Mouse (Mus musculus) left cerebral cortex, adult 11 months (tissue): ENCODE results near the gene 4930519P11Rik.

Source experiments
- DNase-seq: peaks from one replicate; pipeline ENCODE4 v3.0.0; 2022; ENCODE audit warnings: low spot score

Gene 4930519P11Rik

DNA sequence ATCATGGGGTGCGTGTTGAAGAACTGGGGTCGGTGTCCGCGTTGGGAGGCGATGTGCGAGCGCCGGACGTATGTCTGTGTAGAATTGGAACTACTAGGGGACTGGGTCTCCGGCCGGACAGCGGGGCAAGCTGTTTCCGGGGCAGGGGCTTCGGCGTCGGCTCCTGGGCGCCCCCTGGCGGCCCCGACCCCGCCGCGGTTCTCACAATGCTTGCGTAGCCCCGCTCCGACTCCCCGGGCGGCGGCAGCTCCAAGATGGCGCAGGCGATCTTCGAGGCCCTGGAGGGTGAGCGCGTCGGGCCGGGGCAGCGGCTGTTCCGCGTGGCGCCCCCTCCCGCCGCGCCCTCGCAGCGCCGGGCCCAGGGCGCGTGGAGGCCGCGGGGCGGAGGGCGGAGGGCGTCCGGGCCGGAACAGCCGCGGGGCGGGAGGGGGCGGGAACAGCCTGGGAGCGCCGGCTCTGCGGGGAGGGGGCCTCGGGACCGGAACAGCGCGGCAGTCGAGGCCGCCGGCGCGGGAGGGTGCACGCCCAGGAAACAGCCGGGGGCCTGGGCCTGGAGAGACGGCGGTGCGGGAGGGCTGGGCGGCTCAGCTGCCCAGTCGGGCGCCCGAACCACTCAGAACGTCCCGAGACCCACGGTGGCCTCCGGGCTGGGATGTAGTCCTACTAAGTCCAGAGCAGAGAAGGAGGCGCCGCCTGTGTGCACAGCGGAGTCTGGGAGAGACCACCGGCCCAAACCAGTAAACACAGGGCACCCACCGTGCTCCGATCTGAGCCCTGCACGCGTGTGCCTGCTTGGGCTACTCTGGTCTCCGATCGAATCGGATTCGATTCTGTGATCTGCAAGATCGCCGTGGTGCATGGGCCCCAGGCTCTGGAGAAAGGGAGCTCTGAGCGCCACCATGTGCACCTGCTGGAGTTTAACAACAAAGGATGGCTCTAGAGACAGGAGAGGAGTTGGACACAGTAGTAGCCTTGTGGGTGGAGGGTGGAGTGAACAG, at the start of gene 4930519P11Rik, which contains the start of gene Zfp341:
Gene 4930519P11Rik (minus strand): TSS at position 320 of the 998 bp plus-strand sequence.
Gene Zfp341 (plus strand): TSS at position 180 of the 998 bp plus-strand sequence.
- peak; percentile 81 for DNase-seq

DNA sequence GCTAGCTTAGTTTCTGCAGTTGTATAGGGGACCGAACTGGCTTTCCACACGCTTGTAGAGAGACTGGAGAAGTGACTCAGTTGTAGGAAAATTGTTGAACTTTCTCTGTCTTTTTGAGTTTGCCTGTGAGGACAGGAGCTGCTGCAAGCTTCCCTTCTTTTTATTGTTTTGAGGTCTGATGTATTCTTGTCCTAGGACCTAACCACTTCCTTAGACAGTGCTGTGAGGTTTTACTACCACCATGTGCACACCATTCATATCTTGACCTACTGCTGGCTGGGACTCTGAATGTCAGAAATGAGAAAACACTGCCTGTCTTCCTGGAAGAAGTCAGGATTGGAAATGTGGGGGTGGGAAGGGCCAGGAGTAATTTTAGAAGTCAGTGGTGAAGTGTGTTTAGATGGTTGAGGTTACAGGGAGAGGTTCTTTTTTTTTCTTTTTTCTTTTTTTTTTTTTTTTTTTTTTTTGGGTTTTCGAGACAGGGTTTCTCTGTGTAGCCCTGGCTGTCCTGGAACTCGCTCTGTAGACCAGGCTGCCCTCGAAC, 46.4 kb upstream of the 4930519P11Rik start:
- no peak for DNase-seq

DNA sequence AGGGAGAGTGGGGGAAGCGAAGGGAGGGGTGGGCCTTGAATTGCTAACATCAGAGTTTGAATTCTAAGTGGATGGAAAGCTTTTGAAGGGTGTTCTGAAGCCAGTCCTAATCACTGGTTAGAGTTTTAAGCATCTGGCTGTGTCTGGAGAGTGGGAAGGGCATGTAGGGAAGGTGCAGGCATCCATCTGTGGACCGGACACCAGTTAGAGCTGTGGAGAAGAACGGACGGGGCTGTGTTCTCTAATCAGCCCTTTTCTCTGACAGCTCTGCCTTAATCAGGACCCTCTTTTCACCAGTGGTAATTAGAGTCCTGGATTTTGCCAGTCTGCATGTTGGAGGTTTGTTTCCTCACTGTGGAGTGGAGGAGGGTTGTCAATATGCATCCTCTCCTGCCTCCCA, 45.8 kb upstream of the 4930519P11Rik start:
- no peak for DNase-seq

DNA sequence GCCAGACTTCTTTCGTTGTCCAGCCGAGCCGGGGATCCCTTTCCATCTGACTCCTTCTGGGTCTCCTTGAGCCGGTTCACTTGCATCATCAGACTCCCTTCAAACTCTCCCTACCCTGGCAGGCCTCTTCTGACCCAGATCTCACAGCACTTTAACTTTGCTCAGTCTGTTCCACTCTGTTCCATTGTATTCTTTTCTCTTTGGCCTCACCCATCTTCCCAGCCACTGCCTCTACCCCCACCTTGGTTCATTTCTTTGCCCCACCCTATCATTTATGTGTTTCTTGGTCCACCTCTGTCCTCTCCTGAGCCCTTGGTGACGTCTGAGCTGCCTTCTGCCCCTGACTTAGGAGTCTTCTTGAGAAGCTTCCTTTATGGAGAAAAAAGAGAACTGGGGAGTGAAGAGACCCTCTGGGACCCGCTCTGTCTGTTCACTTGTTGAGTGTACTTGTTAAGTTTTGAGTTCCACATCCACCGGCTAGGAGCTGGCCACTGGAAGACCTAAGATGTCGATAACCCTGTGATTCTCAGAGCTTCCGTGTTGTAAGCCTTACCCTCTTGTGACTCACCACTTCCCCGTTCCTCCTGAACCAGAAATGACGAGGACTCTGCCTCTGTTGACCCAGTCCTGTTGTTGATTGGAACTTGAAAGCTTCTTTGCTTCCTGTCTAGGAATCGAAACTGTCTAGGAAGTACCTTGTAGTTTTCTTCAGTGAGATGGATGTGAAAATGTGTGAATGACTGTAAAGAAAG, 44.4 kb upstream of the 4930519P11Rik start:
- no peak for DNase-seq

DNA sequence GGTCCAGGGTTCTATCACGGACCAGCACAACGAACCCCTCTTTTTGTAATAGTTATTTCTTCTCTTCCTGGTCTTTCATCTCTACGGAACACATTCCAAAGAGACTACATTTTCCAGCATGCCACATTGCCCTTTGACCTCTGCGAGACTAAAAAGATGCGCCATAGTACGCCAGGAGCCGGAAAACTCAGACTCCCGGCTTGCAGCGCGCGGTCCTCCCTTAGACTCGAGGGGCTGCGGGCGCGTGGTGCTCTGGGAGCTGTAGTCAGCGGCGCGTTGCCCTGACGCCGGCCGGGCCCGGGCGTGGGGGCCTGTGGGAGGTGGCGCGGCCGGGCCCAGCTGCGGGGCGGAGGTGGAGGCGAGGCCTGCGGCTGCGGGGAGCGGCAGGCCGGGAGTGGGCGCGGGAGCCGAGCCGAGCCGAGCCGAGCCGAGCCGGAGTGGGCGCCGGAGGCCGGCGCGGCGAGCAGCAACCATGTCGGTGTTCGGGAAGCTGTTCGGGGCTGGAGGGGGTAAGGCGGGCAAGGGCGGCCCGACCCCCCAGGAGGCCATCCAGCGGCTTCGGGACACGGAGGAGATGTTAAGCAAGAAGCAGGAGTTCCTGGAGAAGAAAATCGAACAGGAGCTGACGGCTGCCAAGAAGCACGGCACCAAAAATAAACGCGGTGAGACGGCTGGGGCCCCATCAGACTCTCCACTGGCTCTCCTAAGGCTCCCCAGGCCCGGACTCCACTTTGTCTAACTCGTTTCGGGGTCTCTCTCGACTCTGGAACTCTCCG, 43.7 kb upstream of the 4930519P11Rik start:
- peak; percentile 98 for DNase-seq

DNA sequence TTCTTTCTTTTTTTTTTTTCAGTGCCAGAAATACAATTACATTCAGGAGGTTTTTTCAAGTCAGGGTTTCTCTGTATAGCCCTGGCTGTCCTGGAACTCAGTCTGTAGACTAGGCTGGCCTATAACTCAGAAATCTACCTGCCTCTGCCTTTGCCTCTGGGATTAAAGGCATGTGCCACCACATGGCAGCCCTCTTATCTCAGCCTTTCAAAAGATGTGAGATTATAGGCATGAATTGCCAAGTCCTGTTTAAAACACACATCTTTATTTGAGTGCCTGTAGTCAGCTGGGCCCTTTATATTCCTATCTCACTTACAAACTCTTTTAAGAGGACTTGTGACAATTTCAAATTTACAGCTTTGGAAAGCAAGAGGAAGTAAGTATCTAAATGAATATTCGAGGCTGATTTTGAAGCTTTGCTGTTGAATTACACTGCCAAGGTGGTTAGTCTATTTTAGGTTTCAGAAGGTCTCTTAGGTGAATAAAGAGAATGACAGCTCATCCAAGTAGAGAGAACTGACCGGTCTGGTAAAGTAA, 42.7 kb upstream of the 4930519P11Rik start:
- no peak for DNase-seq

DNA sequence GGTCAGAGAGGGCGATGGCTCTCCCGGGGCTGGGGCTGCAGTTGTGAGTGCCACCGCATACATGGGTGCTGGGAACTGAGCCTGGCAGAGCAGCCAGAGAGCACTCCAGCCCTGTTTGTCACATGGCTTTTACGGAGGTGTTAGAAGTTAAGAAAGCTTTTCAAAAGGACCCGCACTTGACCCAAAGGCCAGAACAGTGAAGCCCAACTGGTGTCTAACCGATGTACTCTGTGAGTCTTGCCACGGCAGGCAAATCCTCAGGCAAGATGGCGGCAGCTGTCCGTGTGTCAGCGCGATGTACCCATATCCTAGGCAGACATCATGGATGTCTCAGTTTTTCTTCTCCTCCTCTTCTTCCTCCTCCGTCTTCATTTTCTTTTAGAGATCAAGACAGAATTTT, 41.7 kb upstream of the 4930519P11Rik start:
- no peak for DNase-seq

DNA sequence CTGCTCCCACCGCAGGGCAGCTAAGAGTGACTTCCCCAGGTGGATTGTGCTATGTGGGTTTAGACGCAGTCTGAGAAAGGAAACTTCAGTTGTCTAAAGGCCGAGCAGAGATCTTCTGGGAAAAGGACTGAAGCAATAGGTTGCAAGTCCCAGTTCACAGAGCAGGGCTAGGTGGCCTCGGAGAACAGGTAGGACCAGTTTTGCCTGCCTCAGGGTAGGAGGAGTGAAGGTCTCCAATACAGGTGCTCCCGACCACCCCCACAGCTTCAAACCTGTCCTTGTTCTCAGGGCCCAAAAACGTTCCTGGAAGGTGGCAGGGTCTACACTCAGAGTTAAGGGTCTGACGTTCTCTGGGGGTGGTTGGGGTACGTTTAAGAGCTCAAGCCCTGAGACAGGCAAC, 38.1 kb upstream of the 4930519P11Rik start, which contains the start of gene Chmp4b:
Gene Chmp4b (plus strand): TSS at position 343 of the 400 bp plus-strand sequence.
- no peak for DNase-seq

DNA sequence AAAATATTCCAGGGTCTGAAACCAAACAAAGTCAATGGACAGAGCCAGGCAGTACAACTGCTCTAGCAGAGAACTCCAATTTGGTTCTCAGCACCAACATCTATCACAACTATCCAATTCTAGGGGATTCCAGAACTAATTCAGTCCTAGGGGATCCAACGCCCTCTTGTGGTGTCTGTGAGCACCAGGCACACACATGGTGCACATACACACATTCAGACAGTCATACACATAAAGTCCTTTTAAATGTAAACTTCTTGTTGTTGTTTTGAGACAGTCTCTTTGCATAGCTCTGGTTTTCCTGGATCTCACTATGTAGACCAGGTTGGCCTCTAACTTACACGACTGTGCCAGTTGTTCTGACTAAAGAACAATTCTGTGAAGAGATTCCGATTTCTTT, 37.2 kb upstream of the 4930519P11Rik start:
- DNase-seq, result no peak

DNA sequence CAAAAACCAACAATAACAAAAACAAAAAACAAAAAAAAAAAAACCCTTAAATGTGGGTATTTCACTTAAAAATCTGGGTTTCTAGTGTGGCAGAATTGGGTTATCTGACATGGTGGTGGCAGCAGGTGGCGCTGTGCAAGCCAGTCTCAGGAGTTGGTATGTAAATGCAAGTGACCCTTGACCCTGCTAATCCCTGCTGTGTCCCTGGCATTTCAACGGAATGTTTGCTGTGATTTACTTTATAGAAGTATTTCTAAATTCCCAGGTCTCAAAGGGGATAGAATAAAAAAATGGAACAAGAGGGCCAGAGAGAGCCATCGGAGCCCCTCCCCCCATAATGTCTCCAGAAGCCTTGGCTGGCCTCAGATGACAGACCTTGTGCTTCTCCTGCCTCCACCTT, 34.8 kb upstream of the 4930519P11Rik start:
- no peak for DNase-seq

DNA sequence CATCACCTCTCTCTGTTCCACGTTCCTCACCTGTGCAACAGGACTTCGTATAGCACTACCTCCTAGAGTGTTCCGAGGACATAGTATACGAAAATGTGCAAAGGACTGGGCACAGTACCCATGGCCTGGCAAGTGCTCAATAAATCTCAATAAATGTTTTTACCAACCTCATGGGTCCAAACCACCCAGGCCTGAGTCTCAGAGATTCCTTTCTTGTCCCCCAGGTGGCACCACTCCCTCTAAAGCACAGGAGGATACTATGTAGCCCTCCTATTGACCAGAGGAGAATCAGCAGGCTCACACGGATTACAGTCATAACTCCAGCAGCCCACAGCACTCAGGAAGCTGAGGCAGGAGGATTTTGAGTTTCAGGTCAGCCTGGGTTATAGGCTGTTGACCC, 33.4 kb upstream of the 4930519P11Rik start:
- no peak for DNase-seq

DNA sequence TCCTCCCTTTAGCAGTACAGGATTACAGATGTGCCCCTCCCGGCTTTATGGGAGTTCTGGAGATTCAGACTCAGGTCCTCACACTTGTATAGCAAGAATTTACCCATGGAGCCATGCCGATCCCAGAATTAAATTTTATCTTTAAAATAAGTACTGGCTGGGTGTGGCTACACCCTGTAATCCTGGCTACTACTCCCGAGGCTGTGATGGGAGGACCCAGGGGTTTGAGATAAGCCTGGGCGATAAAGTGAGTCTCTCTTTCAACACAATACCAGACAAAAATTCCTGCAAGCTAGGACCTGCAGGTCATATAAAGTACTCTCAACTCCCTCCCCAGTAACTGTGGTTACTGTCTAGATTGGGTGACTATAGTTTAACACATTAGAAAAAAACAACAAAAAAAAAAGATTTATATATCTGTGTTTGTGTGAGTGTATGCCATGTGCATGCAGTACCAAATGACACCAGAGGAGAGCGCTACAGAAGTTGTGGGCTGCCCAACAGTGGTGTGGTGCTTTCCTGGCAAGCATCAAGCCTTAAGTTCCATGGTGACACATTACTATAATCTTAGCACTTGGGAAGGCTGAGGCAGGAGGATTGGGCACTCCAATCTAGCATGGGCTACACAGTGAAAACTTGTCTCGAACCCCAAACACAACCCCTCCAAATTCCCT, 29.6 kb upstream of the 4930519P11Rik start:
- no peak for DNase-seq

DNA sequence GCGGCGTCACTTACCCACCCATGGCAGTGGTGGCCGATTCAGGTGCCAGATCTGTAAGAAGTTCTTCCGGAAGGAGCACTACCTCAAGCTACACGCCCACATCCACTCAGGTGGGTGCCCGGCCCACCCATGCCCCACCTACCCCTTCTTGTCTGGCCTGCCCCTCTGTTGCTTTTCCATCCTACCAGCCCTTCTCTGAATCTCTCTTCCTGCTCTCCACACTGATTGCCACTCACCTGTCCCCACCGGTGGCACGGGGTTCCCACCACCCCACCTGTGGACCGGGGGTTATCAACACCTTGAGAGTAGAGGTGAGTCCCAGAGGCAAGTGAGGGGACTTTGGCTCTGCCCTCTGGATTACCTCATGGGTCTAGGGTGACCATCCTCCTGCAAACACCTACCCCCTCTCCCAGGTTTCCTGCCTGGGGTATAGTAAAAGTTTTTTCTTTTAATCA, 28.8 kb upstream of the 4930519P11Rik start:
- DNase-seq, result no peak

DNA sequence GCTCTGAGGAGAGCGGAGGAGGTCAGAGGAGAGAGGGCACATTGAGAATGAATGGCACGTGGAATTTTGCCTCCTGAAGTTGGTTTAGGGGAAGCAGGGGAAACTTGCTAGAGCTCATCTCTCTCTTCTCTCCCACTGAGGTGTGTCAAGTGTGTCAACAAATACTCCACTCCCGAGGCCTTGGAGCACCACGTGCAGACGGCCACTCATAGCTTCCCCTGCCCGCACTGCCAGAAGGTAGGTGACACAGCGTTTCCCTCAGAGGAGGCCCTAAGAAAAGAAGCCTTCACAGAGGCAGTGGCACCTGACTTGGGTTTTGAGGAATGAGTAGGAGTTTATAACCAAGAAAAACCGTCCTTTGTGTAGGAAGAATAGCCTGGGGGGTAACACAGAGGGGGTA, 27.9 kb upstream of the 4930519P11Rik start:
- DNase-seq, result no peak

DNA sequence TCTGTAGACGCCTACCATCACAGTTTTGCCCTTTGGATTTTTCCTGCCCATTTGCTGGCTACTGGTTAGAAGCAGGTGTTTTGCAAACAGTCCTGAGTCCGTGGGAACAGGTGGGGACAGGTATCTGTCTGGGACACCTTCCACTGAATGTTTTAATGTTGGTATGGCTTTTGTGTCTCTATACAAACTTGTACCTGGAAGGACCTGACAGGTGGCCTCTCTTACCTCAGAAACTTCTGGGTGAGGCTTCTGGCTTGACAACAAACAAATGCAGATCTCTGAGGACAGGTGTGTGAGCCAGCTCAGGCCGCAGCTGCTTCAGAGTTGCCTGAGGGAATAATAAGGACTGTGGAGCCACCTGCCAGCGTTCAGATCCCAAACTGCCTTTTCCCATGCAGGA, 25.9 kb upstream of the 4930519P11Rik start:
- DNase-seq, result no peak

DNA sequence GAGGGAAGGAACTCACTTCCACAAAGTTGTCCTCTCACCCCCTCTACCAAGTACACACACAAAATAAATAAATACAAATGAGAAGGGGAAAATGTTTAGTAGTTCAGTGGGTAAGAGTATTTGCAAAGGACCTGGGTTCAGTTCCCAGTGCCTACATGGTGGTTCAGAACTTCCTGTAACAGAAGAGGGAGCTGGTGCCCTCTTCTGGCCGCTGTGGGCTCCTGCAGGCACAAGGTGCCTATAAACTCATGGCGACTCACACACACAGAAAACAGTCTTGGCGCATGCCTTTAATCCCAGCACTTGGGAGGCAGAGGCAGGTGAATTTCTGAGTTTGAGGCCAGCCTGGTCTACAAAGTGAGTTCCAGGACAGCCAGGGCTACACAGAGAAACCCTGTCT, 25.3 kb upstream of the 4930519P11Rik start:
- DNase-seq, result no peak

DNA sequence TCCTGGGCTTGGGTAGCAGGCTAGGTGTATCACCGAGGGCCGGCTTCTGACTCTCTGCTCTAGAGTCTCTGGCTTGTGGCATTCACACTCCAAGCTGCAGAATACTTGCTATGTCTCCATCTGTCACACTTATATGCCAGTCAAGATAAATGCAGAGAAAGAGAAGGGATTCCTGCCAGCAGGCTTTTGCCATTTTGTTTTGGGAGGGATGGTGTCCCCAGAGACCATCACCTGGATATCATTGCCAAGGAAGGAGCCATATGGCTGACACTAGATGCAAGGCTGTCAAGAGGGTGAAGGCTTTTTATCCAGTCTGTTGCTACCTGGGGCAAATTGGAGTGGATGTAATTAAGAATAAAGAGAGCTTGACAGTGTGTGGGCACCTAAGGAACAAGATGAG, 22.6 kb upstream of the 4930519P11Rik start:
- no peak for DNase-seq

DNA sequence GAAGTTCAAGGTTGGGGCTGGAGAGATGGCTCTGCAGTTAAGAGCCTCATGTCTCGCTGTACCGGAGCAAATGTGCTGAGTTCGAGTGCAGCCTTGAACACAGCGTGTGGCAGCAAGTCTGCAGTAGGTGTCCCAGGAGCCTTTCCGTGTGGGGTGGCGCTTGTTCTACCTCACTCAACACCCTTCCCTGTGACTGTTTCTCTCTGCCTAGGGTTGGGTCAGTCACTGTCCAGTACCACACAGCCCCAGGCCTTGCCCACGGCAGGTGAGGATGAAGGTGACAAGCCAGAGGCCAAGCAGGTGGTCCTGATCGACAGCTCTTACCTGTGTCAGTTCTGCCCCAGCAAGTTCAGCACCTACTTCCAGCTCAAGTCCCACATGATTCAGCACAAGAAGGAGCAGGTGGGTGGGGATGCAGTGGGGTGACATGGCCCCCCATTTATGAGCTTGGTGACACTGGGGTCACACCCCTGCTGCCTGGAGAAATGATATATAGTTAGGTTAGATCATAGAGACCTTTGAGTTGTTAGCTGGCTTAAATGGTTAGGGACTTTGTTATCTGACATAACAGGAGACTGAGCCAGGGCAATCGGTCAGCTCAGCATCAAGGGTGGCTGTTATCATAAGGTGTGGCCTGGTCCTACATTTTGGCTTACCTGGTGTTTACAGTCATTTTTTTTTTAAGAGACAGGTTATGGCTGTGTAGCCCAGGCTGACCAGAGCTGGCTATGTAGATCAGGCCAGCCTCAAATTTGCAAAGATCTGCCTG, 20.8 kb upstream of the 4930519P11Rik start:
- no peak for DNase-seq

DNA sequence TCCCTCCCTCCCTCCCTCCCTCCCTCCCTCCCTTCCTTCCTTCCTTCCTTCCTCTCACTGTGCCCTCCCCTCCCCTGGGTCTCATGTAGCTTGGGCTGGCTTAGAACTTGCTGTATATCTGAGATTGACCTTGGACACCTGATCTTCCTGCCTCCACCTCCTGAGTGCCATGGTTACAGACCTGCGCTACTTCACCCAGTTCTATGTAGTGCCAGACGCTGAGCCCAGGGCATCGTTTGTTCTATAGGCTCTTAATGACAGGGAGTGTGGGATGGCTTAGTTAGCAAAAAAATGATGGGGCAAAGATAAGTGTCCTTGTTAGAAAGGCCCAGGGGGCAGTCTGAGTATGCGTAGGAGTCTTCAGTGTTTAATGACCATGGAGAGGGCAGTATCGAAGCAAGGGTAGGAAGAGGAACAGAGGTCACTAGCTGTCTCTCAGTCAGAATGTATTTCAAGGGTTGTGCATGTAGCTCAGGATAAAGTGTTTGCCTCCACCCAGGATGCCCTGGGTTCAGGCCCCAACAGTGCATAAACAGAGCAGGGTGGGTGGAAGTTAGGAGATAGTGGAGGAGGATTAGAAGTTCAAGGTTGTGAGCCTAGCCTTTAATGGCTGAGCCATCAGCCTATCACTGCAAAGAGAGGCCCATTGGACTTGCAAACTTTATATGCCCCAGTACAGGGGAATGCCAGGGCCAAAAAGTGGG, 20.0 kb upstream of the 4930519P11Rik start:
- DNase-seq, result no peak
